Mouse (Mus musculus): ENCODE measurements around the gene Yap1. TPM values are rescaled to one million over a fixed set of nuclear protein-coding genes. Genes with fewer than 3 reads are reported as not detected.

The Yap1 gene
- total and polyA plus RNA-seq, 3 experiments, result 0.05 to 0.60 TPM; not detected in 1

DNA sequence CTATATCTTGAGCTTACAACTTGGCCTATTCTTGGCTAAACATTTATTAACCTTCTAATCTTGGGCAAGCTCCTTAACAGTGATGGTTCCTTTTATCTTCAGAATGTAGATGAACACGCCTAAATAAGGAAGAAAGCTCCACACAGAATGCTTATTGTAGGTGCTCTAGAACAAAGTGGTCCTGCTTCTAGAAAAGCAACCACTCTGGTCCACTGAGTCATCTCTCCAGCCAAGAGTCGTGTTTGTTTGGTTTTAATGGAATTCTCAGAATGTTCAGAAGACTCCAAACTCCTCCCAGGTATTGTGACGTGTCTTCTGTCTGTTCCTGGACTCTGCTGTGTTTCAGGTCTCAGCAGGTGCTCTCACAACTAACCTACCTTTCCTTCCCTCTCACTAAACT lies 38.8 kb downstream of the Yap1 start:
- no peaks in the 10 kb centered on the region; the same call in 1 of the 2 replicates for H3K27me3 ChIP-seq (ENCODE audit: insufficient read depth, low read length)
- no peak for TF ChIP-seq POLR2AphosphoS5 (IDR thresholded peaks at IDR 0.05; ENCODE audit: insufficient replicate concordance, low read depth, low read length)
- no peak for TF ChIP-seq TAL1 (conservative IDR thresholded peaks at IDR 0.05; ENCODE audit: low read depth, low read length)
- TF ChIP-seq CTCF (IDR thresholded peaks at IDR 0.05; ENCODE audit: low read depth, low read length), result no peak
- no peak for TF ChIP-seq GATA1 (IDR thresholded peaks at IDR 0.05; ENCODE audit: borderline replicate concordance, low read length)
- TF ChIP-seq GATA2 (IDR thresholded peaks at IDR 0.05; ENCODE audit: borderline replicate concordance, low read depth, low read length), result no peak
- H3K36me3 ChIP-seq (replicated peaks), result no peaks in the 10 kb centered on the region
- DNase-seq (ENCODE audit: low spot score), result no peak
- ATAC-seq (ENCODE audit: extremely low read depth, insufficient number of reproducible peaks, low FRiP score, poor library complexity, severe bottlenecking), result no peak
- H3K4me3 ChIP-seq (ENCODE audit: low read depth, low read length), result no peak overlapping the region
- H3K9me3 ChIP-seq (replicated peaks), result no peaks in the 10 kb centered on the region
- peaks cover 10% of the 10 kb centered on the region; the same call in 1 of the 2 replicates for H3K4me1 ChIP-seq (ENCODE audit: insufficient read depth, low read depth, low read length)

DNA sequence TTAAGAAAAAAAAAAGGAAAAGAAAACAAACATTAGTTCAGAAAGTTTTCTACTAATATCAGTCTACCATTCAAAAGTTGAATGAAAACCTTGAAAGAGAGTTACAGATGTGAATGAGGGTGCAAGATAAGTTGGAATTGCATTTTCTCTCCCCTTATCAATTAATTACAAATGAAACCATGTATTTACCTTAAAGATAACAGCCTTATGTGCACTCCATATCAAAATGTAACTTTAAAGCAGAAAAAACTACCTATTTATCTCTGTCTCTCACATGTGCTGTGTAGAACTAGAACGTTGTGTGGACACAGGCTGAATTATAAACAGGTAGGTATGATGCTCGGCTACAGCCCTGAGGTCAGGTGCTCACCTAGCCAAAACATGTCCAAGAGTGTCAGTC lies 40.5 kb downstream of the Yap1 start:
- TF ChIP-seq TAL1 (conservative IDR thresholded peaks at IDR 0.05; ENCODE audit: low read depth, low read length) (no peak), GATA1 (IDR thresholded peaks at IDR 0.05; ENCODE audit: borderline replicate concordance, low read length) (no peak), CTCF (IDR thresholded peaks at IDR 0.05; ENCODE audit: low read depth, low read length) (no peak), GATA2 (IDR thresholded peaks at IDR 0.05; ENCODE audit: borderline replicate concordance, low read depth, low read length) (no peak)
- no peaks in the 10 kb centered on the region for H3K27me3 ChIP-seq (ENCODE audit: insufficient read depth, low read length)
- no peaks in the 10 kb centered on the region for H3K9me3 ChIP-seq (replicated peaks)
- no peak overlapping the region for H3K4me3 ChIP-seq (ENCODE audit: low read depth, low read length)
- no peak for DNase-seq (ENCODE audit: low spot score)
- no peaks in the 10 kb centered on the region for H3K36me3 ChIP-seq (replicated peaks)
- no peak for ATAC-seq (ENCODE audit: extremely low read depth, insufficient number of reproducible peaks, low FRiP score, poor library complexity, severe bottlenecking)
- H3K4me1 ChIP-seq (ENCODE audit: insufficient read depth, low read depth, low read length), result peaks cover 14% of the 10 kb centered on the region; the same call in 1 of the 2 replicates

DNA sequence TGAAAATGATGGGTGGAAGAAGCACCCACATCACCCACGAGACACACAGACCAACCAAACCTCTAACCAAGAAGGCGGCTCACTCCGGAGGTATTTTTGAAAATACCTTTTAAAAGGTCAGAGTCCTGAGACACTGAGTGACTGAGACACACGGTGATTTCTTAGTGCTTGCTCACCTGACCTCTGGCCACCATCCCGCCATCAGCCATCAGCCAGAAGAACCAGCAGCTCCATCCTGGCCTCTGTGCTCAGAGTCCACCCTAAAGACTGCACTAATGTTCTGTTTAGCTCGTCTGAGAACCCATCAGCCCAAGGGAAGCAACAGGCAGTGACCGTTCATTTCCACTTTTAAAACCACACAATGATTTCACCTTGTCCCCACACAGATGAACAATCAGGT lies 41.5 kb downstream of the Yap1 start:
- no peak overlapping the region for H3K4me3 ChIP-seq (ENCODE audit: low read depth, low read length)
- H3K36me3 ChIP-seq (replicated peaks), result no peaks in the 10 kb centered on the region
- DNase-seq (ENCODE audit: low spot score) (no peak), ATAC-seq (ENCODE audit: extremely low read depth, insufficient number of reproducible peaks, low FRiP score, poor library complexity, severe bottlenecking) (no peak)
- peaks cover 19% of the 10 kb centered on the region; the same call in 1 of the 2 replicates for H3K4me1 ChIP-seq (ENCODE audit: insufficient read depth, low read depth, low read length)
- TF ChIP-seq CTCF (IDR thresholded peaks at IDR 0.05; ENCODE audit: low read depth, low read length), result no peak
- no peaks in the 10 kb centered on the region for H3K27me3 ChIP-seq (ENCODE audit: insufficient read depth, low read length)
- H3K9me3 ChIP-seq (replicated peaks), result no peaks in the 10 kb centered on the region

DNA sequence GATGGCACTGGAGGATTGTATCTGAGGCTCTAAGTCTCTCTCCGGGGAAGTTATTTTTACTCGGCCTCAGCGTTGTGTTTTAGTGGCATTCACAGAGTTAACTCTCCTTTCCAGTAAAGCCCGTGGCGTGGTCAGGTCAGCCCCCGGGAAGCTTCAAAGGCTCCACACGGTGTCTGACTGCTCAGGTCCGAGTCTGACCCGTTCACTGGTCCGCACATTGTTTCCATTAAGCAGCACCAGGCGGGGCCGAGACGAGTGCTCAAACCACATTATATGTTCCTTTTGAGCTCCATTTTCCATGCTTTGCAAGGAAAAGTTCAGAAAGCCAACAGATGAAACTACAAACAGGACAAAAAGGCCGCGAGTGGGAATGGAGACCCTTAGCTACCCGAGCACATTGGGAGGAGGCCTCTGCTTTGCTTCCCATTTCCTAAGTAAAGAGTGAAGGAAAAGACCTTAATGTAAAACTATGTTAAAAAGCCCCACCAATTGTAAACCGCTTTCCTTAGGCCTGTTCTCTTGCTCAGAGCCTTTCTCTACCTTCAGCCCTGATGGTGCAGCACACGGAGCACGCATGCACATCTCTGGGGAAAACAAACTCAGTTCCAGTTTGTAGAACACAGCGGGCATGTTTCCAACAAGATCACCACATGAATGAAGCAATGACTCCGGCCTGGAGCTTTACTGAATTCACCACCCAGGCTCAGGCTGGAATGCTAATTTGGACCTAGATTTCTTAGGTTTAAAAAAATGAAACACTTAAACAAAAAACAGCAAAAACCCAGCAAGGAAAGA lies 42.8 kb downstream of the Yap1 start:
- H3K27me3 ChIP-seq (ENCODE audit: insufficient read depth, low read length), result no peaks in the 10 kb centered on the region
- TF ChIP-seq GATA1 (IDR thresholded peaks at IDR 0.05; ENCODE audit: borderline replicate concordance, low read length) (no peak), CTCF (IDR thresholded peaks at IDR 0.05; ENCODE audit: low read depth, low read length) (no peak), GATA2 (IDR thresholded peaks at IDR 0.05; ENCODE audit: borderline replicate concordance, low read depth, low read length) (no peak), TAL1 (conservative IDR thresholded peaks at IDR 0.05; ENCODE audit: low read depth, low read length) (no peak), POLR2AphosphoS5 (IDR thresholded peaks at IDR 0.05; ENCODE audit: insufficient replicate concordance, low read depth, low read length) (no peak)
- ATAC-seq (ENCODE audit: extremely low read depth, insufficient number of reproducible peaks, low FRiP score, poor library complexity, severe bottlenecking) (no peak), DNase-seq (ENCODE audit: low spot score) (no peak)
- H3K36me3 ChIP-seq (replicated peaks), result no peaks in the 10 kb centered on the region
- peaks cover 20% of the 10 kb centered on the region; the same call in 1 of the 2 replicates for H3K4me1 ChIP-seq (ENCODE audit: insufficient read depth, low read depth, low read length)
- no peak overlapping the region for H3K4me3 ChIP-seq (ENCODE audit: low read depth, low read length)
- no peaks in the 10 kb centered on the region for H3K9me3 ChIP-seq (replicated peaks)

DNA sequence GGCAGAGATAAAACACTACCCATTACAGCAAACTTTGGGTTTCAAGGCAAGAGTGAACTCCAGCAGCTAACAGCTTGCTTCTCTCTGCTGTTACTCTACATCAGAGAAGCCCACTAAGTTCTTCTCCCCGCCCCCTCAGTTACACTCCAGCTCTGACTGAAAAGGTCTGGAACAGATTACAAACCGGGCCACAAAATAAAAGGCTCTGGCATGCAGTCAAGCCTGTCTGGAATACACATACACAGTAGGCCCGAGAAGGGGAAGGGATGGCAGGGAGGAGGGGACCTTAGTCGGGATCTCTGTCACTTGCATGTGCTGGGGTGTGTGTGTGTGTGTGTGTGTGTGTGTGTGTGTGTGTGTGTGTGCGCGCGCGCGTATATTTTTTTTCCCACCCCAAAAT lies 44.0 kb downstream of the Yap1 start:
- Histone ChIP-seq H3K36me3 (replicated peaks) (no peaks in the 10 kb centered on the region), H3K4me1 (ENCODE audit: insufficient read depth, low read depth, low read length) (peaks cover 20% of the 10 kb centered on the region; the same call in 1 of the 2 replicates), H3K4me3 (ENCODE audit: low read depth, low read length) (no peak overlapping the region), H3K9me3 (replicated peaks) (no peaks in the 10 kb centered on the region), H3K27me3 (ENCODE audit: insufficient read depth, low read length) (no peaks in the 10 kb centered on the region)
- ATAC-seq (ENCODE audit: extremely low read depth, insufficient number of reproducible peaks, low FRiP score, poor library complexity, severe bottlenecking) (no peak), DNase-seq (ENCODE audit: low spot score) (no peak)
- no peak for TF ChIP-seq TAL1 (conservative IDR thresholded peaks at IDR 0.05; ENCODE audit: low read depth, low read length)
- no peak for TF ChIP-seq CTCF (IDR thresholded peaks at IDR 0.05; ENCODE audit: low read depth, low read length)
- TF ChIP-seq GATA2 (IDR thresholded peaks at IDR 0.05; ENCODE audit: borderline replicate concordance, low read depth, low read length), result no peak
- no peak for TF ChIP-seq GATA1 (IDR thresholded peaks at IDR 0.05; ENCODE audit: borderline replicate concordance, low read length)
- no peak for TF ChIP-seq POLR2AphosphoS5 (IDR thresholded peaks at IDR 0.05; ENCODE audit: insufficient replicate concordance, low read depth, low read length)

DNA sequence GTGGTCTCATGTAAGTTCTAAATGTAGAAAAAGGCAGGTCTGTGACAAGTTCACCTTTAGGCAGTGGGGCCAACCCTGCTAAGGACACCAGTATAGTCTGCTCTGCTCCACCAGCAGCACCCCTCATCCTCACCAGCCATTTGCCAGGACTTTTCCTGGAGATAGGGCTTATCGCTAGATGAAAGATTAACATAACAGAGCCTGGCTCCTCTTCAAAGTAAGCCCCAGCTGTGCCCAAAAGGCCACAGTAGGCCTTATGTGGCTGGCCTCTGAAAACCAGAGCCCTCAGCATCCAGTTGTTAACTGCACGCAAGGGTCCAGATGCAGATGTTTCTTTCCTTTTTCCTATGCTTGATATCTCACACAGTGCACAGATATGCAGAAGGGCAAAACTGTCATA lies 45.1 kb downstream of the Yap1 start:
- peaks cover 20% of the 10 kb centered on the region; the same call in 1 of the 2 replicates for H3K4me1 ChIP-seq (ENCODE audit: insufficient read depth, low read depth, low read length)
- H3K36me3 ChIP-seq (replicated peaks), result no peaks in the 10 kb centered on the region
- H3K27me3 ChIP-seq (ENCODE audit: insufficient read depth, low read length), result no peaks in the 10 kb centered on the region
- no peaks in the 10 kb centered on the region for H3K9me3 ChIP-seq (replicated peaks)
- no peak overlapping the region for H3K4me3 ChIP-seq (ENCODE audit: low read depth, low read length)
- ATAC-seq (ENCODE audit: extremely low read depth, insufficient number of reproducible peaks, low FRiP score, poor library complexity, severe bottlenecking), result no peak
- TF ChIP-seq GATA1 (IDR thresholded peaks at IDR 0.05; ENCODE audit: borderline replicate concordance, low read length) (no peak), TAL1 (conservative IDR thresholded peaks at IDR 0.05; ENCODE audit: low read depth, low read length) (no peak), GATA2 (IDR thresholded peaks at IDR 0.05; ENCODE audit: borderline replicate concordance, low read depth, low read length) (no peak), POLR2AphosphoS5 (IDR thresholded peaks at IDR 0.05; ENCODE audit: insufficient replicate concordance, low read depth, low read length) (no peak), CTCF (IDR thresholded peaks at IDR 0.05; ENCODE audit: low read depth, low read length) (no peak)
- DNase-seq (ENCODE audit: low spot score), result no peak
